ENCODE assay signal across 8 mouse cellular contexts in genomic region chr13:91370441-91370840, GRCm38 (mm10).
DNase-seq lines count a peak whose midpoint lies in the region; ATAC-seq and TF ChIP-seq lines count a peak whose summit lies in the region.

No protein-coding gene starts in this region.

- no peak for TF ChIP-seq CTCF in embryonic fibroblast, embryonic 13.5 days (IDR thresholded peaks at IDR 0.05; ENCODE audit: borderline replicate concordance, insufficient read depth, low read length)
- no peak for TF ChIP-seq CTCF in liver, adult 2 months (IDR thresholded peaks at IDR 0.05; ENCODE audit: low read depth, low read length)

- H3K9me3 ChIP-seq in heart, embryonic 10.5 days, result no peaks in the 10 kb centered on the region
- H3K9me3 ChIP-seq in hindbrain, embryonic 14.5 days (ENCODE audit: control insufficient read depth, low read length), result no peaks in the 10 kb centered on the region

- TF ChIP-seq POLR2A in embryonic fibroblast, embryonic 13.5 days (IDR thresholded peaks at IDR 0.05; ENCODE audit: low read depth, low read length), result no peak
- no peak for TF ChIP-seq POLR2A in liver, adult 2 months (IDR thresholded peaks at IDR 0.05; ENCODE audit: extremely low read depth, insufficient read depth, low read length)
- TF ChIP-seq POLR2A in myocyte (IDR thresholded peaks at IDR 0.05; ENCODE audit: insufficient read length, low read depth), result no peak

- no peaks in the 10 kb centered on the region for H3K79me2 ChIP-seq in liver, adult 2 months (ENCODE audit: control insufficient read depth, insufficient read depth, low read length)
- H3K79me2 ChIP-seq in myocyte (ENCODE audit: control insufficient read depth, insufficient read depth), result no peaks in the 10 kb centered on the region

- peaks cover 31% of the 10 kb centered on the region for H3K4me1 ChIP-seq in heart, embryonic 10.5 days
- H3K4me1 ChIP-seq in embryonic fibroblast, embryonic 13.5 days (ENCODE audit: control insufficient read depth, insufficient read depth, low read length), result peaks cover 17% of the 10 kb centered on the region
- H3K4me1 ChIP-seq in hindbrain, embryonic 14.5 days (replicated peaks; ENCODE audit: control insufficient read depth, insufficient read depth, low read length), result peaks cover 41% of the 10 kb centered on the region
- no peaks in the 10 kb centered on the region; the same call in 1 of the 2 replicates for H3K4me1 ChIP-seq in liver, adult 2 months (ENCODE audit: control insufficient read depth, insufficient read depth, low read length)

- H3K27ac ChIP-seq in heart, embryonic 10.5 days, result peak overlapping the region; percentile 99
- peak overlapping the region; percentile 99 for H3K27ac ChIP-seq in embryonic fibroblast, embryonic 13.5 days (ENCODE audit: insufficient read depth, low read length)
- peak overlapping the region; percentile 94 for H3K27ac ChIP-seq in hindbrain, embryonic 14.5 days
- peak overlapping the region; percentile 28; the same call in 1 of the 2 replicates for H3K27ac ChIP-seq in liver, adult 2 months (replicated peaks; ENCODE audit: insufficient read depth, low read depth, low read length)

- no peaks in the 10 kb centered on the region for H3K27me3 ChIP-seq in heart, embryonic 10.5 days (ENCODE audit: insufficient read depth, poor library complexity, severe bottlenecking)
- no peaks in the 10 kb centered on the region for H3K27me3 ChIP-seq in hindbrain, embryonic 14.5 days (ENCODE audit: control insufficient read depth, insufficient read depth, low read length)
- H3K27me3 ChIP-seq in liver, adult 2 months (ENCODE audit: control insufficient read depth, insufficient read depth, low read length), result no peaks in the 10 kb centered on the region
- no peaks in the 10 kb centered on the region for H3K27me3 ChIP-seq in myocyte (ENCODE audit: control insufficient read depth, insufficient read depth, insufficient read length)

- peak overlapping the region; percentile 66 for H3K4me3 ChIP-seq in heart, embryonic 10.5 days
- H3K4me3 ChIP-seq in embryonic fibroblast, embryonic 13.5 days (ENCODE audit: insufficient read depth, low read length), result peak overlapping the region; percentile 24; the same call in 1 of the 2 replicates
- peak overlapping the region; percentile 31 for H3K4me3 ChIP-seq in hindbrain, embryonic 14.5 days (replicated peaks; ENCODE audit: low read length)
- peak overlapping the region; percentile 64 for H3K4me3 ChIP-seq in liver, adult 2 months (ENCODE audit: insufficient read depth, low read depth, low read length)
- peak overlapping the region; percentile 22 for H3K4me3 ChIP-seq in myocyte

- ATAC-seq in hindbrain, embryonic 14.5 days (ENCODE audit: low FRiP score), result peak; percentile 56

- peak; percentile 78 for DNase-seq in heart, embryonic 10.5 days (ENCODE audit: low spot score)
- DNase-seq in heart, adult 8-10 months (ENCODE audit: low spot score), result no peak
- DNase-seq in T-cell, adult 2 months (ENCODE audit: low spot score), result peak; percentile 54
- no peak for DNase-seq in hindbrain, embryonic 14.5 days (ENCODE audit: low spot score)
- no peak for DNase-seq in liver, adult 2 months (ENCODE audit: extremely low read depth, low read depth, low spot score)
- peak; percentile 67 for DNase-seq in thymus, postnatal 14 days

- peak overlapping the region; percentile 33 for H3ac ChIP-seq in myocyte (ENCODE audit: control insufficient read depth, insufficient read length)

- peak overlapping the region; percentile 47; the same call in 1 of the 2 replicates for H3K9ac ChIP-seq in hindbrain, embryonic 14.5 days
- peak overlapping the region; percentile 66 for H3K9ac ChIP-seq in liver, adult 2 months (ENCODE audit: low read depth, low read length)

- 1% methylated on average over 11 of the region's 11 CpGs for WGBS in heart, embryonic 10.5 days
- WGBS in hindbrain, embryonic 14.5 days, result under 1% methylated on average over 11 of the region's 11 CpGs
- WGBS in liver, adult 2 months, result 23% methylated on average over 11 of the region's 11 CpGs

- H3K36me3 ChIP-seq in heart, embryonic 10.5 days, result no peaks in the 10 kb centered on the region
- H3K36me3 ChIP-seq in hindbrain, embryonic 14.5 days (replicated peaks; ENCODE audit: control insufficient read depth, insufficient read depth), result no peaks in the 10 kb centered on the region
- H3K36me3 ChIP-seq in liver, adult 2 months (ENCODE audit: control insufficient read depth, insufficient read depth, low read length), result no peaks in the 10 kb centered on the region
- H3K36me3 ChIP-seq in myocyte (ENCODE audit: control insufficient read depth, insufficient read depth), result no peaks in the 10 kb centered on the region

- H3K4me2 ChIP-seq in hindbrain, embryonic 14.5 days (replicated peaks), result peak overlapping the region; percentile 78
- H3K4me2 ChIP-seq in myocyte (ENCODE audit: low read depth), result peak overlapping the region; percentile 88

TF ChIP-seq in myocyte, 11 proteins besides CTCF, POLR2A, EP300 and RAD21:
- TF ChIP-seq POLR2AphosphoS2 (IDR thresholded peaks at IDR 0.05; ENCODE audit: insufficient read length, low read depth) (peak; percentile 40), SRF (IDR thresholded peaks at IDR 0.05; ENCODE audit: control insufficient read depth, insufficient read length, low read depth) (no peak)

Comparison
In these comparisons a context has a peak if more than half of its experiments do, and no peak if none do; other contexts are left out.
1. DNase-seq: peak in heart, embryonic 10.5 days (single experiment), T-cell, adult 2 months (single experiment) and thymus, postnatal 14 days (single experiment); none in heart, adult 8-10 months (single experiment), hindbrain, embryonic 14.5 days (single experiment) and liver, adult 2 months (single experiment).
2. H3K27ac ChIP-seq: peak in every context shown above with its lines; median percentile 99 in heart, embryonic 10.5 days; 99 in embryonic fibroblast, embryonic 13.5 days; 94 in hindbrain, embryonic 14.5 days; 28 in liver, adult 2 months.
3. Peak in every context shown above with its lines, with median percentiles within 50 percentile points of each other: H3K4me3 ChIP-seq.